Mouse (Mus musculus) kidney, postnatal 25 days (tissue): Measurements from ENCODE around the gene BC024978.

Source experiments
- DNase-seq, 2 experiments: peaks; one replicate each; pipeline ENCODE4 v3.0.0; 2021; ENCODE audit warnings: mixed read lengths in 2 of 2

BC024978 gene

DNA sequence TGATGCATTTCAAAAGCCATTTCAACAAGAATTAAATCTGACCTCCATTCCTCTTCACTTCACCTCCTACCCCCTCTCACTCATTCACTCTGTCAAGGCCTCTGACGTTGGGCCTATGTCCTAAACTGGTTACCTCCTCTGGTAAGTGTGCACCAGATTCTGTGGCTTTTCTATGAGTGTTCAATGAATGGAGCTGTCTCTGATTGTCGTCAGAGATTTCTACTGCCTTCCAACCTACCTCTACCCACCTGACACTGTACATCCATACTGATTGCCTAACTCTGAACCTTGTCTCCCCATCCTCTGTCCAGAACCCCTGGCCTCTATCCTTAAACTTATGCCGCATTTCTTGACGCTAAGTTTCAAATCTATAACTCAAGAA lies 17.6 kb upstream of the BC024978 start:
- DNase-seq, result no peak

DNA sequence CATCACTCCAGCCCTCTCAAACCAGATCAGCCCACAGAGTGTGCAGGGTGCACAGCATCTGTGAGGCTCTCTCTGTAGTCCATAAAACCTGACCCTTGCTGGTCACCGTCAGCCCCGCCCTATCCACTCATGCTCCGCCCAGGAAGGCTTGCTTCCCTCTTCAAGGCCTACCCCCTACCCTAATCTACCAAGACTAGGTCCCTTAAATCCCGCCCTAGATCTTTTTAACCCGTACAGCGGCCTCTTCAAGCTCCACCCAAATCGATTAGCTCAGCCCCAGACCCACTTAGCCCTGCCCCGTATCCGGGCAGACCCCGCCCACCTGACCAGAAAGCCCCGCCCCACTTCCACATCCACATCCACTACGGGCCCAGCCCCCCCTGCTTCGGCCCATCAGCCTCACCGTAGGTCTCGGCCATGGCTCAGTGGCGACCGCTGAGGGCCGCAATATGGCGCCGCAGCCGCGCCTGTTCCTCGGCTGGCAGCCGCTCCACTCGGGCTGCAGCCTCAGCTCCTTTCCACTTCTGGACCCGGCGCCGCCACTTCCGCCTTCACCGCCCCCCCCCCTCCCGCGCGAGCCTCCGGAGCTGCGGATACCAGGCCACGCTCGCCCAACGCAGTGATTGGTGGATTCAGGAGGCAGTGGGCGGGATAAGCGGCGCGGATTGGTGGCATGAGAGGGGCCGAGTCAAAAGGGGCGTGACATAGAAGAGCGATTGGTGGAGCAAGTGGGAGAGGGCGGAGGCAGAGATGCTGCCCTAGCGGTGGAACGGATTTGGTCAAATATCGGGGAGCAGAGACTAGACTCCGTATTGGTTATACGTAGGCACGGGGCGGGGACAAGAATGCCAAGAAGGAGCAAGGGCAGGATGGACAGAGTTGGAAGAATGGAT lies 17.0 kb upstream of the BC024978 start, which contains the start of gene Rab4b:
Rab4b (minus strand) TSS at position 573 of the 893 bp plus-strand sequence.
- peak; percentile 100 for DNase-seq

DNA sequence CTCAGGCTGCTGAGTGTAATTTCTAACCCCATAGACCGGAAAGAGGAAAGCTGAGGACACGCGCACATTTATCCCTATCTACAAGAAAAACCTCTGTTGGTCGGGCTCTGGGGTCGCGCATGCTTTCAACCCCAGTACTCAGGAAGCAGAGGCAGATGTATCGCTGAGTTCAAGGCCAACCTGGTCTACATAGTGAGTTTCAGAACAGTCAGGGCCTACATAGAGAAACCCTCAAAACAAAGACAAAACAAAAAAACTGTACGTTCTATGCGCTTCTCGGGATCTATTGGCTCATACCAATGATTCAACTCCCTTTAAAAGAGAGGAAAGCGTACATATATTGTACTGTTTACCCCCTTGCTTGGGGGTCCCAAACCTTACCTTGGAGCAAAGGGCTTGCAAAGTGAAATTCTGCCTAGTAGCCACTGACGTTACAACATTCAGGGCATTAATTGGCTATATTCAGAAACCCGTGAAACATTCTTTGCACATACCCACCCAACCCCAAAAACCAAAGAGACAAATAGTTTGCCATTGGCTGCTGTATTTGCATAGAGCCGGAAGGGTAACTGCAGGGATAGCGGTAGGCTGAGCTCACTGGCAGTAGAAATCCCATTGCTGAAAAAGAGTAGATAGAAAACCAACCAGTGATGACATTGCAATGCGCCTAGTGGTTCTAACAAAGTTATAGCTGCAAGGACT lies 16.2 kb upstream of the BC024978 start:
- no peak for DNase-seq

DNA sequence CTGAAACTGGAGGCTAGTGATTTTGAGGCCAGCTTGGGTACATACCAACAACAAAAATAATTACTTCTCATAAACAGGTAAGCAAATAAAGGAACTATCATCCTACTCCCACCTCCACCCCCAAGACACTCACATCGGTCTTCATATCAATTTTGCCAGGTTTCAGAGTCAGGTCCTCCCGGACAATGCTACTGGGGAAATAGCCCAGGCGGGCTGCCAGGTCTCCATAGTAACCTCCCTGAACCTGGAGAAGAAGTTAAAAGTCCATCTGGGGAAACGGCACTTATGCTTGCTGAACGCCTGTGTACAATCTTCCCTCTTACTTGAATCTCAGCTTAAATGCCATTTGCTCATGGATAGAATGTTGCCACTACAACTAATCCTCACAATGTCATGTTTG lies 15.5 kb upstream of the BC024978 start:
- DNase-seq, result peak; percentile 93

DNA sequence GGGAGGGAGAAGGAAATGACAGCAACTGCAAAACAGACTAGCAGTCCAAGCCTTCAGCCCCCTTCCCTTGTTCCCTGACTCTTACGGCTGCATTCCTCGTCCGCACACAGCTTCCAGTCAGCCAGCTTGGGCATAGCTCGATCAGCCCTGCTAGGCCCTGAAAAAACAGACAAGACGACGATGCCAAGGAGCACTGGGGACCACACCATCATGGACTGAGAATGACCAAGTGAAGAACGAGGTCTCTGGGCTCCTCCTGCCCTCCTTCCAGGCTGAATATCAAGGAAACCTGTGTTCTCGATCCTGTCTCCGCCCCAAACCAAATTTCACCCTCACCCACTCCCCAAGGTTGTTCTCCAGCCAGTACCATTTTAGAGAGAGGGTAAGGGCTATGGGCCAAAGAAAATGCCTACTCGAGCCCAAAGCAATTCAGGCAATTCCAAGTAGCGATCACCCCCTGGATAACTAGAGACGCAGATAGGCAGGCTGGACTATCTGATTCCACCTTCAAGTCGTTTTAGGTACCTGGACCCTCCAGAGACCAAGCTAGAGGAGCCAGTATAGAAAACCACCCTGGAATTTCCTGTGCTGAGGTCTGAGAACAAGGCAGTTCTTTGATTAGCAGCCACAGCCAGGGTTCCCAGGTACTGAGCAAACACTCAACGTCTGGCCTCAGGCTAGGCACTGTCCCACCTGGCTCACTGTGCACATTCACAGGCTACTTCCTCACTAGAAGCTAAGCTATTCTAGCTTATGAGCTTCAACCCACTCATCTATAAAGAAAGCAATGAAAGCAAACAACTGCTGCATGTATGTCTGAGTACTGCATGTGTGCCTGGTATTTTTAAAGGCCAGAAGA lies 14.5 kb upstream of the BC024978 start, which contains the start of the genes Gm21983 and Mia:
Gm21983 (minus strand) TSS at position 250 of the 859 bp plus-strand sequence.
Mia (minus strand) TSS at position 321 of the 859 bp plus-strand sequence.
- no peak for DNase-seq

DNA sequence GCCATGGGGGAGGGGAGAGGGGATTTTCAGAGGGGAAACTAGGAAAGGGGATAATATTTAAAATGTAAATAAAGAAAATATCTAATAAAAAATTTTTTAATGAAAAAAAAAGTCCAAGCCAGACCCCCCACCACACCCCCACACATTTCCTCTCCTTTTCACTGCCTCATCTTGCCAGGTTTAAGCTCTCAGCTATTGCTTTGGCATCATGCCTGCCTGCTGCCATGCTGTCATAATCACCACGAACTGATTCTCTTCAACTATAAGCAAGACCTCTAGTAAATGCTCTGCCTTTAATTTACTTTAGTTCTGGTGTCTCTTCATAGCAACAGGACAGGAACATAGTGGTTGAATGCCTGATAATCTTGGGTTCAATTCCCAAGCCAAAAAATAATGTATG lies 13.1 kb upstream of the BC024978 start:
- DNase-seq, result no peak

DNA sequence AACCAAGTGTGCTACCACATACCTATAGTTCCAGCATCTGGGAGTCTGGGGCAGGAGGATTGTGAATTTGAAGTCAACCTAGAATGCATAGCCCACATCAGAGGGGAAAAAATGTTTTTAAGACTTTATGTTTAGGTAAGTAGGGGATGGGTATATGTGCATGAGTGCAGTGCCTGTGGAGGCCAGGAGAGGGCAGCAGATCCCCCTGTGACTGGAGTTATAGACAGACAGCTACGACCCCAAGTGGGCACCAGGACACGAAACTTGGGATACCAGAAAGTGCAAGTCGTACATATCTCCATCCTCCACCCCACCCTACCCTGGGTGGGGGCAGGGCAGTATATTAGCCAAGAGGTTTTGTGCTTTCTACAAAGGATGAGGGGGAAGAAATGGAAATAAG lies 10.6 kb upstream of the BC024978 start:
- DNase-seq, result peak; percentile 44 to 47

DNA sequence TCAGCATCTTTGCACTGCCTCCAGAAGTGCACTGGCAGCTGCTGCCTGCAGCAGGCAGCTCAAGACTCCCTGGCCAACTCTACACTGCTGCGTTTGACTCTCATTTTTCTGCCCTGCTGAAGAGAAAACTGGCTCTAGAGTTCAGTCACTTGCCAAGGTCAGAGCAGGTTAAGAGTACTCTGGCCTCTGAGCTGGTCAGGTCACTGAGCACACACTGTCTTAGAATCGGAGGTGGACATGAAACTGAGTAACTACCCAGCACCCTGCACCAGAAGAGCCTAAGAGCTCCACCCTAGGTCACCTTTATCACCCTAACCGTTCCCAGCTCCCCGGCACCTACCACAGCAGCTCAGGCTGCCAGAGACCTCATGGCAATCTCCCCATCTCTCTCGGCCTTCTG lies 9.6 kb upstream of the BC024978 start:
- DNase-seq, result peak in 1 of 2 experiments; percentile 49

DNA sequence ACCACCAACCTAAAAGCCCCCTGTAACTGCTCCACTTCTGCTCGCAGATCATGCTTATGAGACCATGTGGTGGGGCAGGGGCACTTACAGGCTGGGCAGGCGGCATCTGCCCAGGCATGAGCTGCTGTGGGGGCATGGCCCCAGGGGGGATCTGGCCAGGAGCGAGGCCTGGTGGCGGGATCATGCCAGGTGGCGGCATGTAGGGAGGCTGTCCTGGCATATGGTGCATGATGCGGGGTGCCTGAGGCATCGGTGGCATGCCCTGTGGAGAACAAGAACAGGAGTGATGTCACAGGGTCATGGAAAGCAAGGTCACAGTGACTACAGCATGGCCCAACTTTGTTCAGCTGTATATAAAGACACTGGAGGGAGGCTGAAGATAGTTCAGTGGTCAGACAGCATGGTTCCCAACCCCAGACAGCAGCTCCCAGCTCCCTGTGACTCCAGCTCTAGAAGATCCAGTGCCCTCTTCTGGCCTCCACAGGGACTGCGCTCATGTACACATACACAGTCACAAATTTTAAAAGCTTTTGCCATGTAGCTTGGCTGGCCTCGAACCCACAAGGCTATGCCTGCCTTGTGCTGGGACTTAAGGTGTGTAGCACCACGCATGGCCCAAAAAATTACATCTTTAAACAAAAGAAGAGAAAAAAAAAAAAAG lies 6.2 kb upstream of the BC024978 start:
- DNase-seq, result peak in 1 of 2 experiments; percentile 25

DNA sequence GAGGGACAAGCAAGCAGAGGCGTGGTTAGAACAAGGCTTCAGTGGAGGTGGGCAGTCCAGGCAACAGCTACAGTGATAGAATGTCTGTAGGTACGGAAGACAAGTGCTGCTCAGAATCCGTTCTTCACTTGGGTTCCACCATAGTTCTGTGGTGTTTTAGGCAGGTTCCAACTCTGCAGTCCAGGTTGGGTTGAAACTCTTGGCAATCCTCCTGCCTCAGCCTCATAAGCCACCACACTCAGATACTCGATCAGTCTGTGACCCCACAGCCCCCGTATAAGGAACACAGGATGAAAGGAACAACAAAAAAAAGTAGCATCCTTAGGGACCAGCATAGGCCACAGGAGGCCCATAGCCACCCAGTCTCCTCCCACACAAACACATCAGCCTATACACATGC lies 3.1 kb upstream of the BC024978 start:
- DNase-seq, result no peak

DNA sequence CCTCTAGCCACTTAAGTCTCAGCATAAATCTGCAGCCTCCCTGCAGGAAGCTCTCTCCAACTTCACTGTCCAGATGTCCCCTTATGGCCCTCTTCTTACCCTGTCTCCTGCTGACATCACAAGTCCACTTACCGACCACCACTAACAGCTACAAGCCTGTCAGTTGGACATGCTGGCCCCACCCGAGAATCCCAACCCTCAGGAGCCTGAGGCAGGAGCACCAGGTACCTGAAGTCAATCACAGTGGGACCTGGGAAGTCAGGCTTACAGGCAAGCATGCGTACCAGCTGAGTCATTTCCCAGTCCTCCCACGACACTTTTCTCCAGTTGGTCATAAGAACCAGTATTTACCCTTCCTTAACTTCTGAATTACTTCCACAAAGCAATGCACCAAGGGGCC lies 1.9 kb upstream of the BC024978 start:
- DNase-seq, result no peak

DNA sequence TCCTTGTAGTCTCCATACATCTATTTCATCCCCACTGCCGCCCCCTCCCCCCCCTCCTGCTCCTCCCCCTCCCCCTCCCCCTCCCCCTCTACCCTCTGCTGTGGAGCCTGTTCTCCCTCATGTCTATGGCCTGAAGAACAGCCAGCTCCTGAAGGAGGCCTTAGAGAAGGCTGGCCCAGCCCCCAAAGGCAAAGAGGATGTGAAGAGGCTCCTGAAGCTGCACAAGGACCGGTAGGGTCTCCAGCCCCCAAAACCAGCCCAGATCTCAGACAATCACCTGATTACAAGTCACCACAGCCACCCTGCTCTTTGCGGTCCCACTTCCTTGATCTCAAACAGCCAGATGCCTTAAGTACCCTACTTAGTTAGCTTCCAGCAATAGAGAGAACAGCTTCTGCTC lies 1.6 kb downstream of the BC024978 start:
- DNase-seq, result no peak

DNA sequence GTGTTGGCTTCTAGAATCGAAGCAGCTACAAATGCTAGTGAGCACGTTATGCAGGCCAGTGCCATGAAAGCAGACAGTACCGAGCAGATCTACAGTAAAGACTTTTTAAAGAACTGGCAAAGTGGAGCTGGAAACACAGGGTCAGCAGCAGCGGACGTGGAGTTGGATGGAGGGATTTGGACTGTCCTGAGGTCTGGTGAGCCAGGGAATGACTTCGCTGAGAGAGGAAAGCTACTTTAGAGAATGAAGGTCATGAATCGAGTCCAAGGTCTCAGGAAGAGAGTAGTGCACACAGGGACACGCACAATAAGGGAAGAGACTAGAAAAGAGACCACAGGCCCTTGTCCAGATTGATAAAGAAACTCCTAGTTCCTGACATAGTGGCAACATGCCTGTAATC lies 2.1 kb downstream of the BC024978 start:
- no peak for DNase-seq

DNA sequence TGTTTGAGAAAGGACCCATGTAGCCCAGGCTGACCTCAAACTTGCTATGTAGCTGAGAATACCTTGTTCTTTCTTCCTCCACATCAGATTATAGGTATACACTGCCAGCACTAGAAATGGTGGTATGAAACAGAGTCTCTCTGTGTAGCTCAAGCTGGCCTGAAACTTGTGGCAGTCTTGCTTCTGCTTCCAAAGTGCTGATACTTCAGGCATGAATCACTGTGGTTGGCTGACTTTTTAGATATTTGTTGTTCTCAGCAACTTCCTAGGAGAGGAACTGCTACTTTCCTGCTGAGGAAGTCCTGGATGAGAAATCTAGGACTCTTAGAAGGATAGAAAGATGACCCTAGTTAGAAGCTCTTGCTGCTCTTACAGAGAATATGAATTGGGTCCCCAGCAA lies 2.8 kb downstream of the BC024978 start:
- no peak for DNase-seq

DNA sequence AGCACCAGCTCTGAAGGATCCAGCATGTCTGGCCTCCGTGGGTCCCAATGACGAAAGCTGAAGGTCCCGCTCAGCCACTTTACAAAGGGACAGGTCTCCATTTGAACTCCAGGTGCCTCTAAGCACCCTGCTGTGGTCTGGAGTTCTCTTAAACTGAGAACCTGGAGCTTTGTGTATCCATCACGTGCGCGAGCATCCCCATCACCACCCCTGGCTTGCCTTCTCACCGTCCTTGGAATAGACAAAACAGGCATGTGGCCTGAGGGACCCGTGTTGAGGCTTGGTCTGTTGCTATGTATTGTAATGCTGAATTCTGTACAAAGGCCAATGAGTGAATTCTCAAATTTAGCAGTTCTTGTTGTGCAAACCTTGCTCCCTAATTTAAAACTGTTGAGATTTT lies 3.2 kb downstream of the BC024978 start:
- no peak for DNase-seq

DNA sequence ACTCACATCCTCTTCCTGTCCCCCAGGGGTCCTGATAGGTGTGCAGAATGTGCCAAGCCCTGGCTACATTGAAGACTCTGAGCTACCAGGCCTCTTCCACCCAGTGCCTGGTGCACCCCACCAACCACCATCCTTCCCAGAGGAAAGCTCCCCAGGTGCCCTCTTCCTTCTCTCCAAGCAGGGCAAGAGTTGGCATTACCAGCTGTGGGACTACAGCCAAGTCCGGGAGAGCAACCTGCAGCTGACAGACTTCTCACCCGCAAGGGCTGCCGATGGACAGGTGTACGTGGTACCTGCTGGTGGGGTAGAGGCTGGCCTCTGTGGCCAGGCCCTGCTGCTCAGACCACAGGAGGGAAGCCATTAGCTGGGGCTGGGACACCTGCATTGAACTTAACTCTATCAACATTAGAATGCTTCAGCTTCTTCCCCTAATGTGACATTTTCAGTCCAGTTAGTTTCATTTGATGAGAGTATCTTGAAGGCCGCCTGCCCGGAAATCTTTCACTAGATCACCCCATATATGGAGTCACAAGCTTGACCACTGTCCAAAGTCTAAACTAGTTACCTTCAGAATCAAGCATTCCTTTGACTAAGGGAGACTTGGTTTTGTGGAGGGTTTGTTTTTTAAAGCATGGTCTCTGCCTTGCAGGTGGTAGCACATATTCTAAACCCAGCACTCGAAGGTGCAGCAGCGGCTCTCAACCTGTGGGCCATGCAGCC lies 8.3 kb downstream of the BC024978 start:
- DNase-seq, result peak; percentile 51 to 69

DNA sequence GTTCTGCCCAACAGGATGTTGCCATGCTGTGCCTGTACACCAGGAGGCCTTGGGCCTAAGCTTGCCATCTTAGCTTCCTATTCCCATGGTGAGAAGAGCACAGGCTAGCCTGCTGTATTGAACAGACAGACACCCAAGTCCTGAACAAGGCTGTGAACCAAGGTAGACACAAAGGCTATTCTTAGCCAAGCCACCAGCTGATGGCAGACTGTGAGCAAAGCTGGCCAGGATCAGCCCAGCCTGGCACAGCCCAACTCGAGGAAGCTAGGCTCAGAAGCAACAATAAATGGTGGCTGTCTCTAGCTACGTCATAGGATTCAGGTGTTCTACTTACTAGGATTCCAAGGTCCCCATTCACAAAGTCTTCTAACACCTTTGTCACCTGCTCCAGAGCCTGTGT lies 17.0 kb downstream of the BC024978 start:
- DNase-seq, result no peak

DNA sequence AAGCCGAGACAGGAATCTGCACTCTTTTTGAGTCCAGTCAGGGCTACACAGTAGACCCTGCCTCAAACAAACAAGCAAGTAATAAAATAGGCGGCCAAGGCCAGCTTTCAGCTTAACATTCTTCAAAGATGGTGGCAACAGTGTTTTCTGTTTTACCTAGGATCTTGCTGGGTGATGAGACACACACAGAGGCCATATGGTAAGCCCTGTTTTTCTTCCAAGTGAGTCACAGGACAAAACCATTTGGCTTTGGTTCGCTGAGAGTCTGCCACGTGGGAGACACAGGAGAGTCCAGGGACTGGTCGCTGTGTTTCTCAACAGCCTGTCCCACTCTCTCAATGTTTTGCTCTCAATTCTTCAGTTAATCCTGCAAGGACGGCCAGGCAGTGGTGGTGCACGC lies 23.0 kb downstream of the BC024978 start:
- DNase-seq, result no peak

DNA sequence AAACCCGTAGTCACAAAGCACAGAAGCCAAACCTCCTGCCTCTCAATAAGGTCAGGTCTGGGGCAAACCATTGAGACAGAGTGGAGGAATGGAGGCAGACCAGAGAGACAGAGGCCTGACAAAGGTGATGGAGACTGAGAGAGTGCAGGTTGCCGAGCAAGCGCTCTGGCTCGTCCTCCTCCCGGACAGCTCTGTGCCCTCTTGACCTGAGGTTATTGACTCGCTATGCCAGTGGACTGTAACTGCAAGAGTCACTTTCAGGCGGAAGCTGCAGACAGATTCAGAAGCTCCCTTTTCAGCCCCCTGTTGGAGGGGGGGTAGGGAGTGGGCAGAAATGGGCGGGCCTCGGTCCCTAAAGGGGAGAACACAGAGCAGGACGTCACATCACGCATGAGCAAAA lies 24.4 kb downstream of the BC024978 start:
- DNase-seq, result no peak

DNA sequence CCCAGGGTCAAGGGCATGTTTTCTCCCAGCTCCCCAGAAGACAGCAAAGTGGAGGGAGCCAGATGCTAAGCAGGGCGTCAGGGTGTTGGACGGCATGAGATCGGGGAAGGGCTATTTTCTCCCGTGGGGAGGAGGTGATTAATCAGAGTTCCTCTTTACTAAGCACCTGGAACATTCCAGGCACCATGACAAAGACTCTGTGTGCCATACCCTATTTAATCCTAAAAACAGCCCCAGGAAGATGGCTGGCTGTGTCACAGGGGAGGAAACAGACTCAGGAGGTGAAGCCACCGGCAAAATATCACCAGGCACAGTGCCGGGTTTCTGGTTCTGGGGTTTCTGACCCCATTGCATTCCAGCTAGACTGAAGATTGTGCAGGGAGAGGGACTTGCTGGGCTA lies 26.4 kb downstream of the BC024978 start:
- DNase-seq, result no peak

DNA sequence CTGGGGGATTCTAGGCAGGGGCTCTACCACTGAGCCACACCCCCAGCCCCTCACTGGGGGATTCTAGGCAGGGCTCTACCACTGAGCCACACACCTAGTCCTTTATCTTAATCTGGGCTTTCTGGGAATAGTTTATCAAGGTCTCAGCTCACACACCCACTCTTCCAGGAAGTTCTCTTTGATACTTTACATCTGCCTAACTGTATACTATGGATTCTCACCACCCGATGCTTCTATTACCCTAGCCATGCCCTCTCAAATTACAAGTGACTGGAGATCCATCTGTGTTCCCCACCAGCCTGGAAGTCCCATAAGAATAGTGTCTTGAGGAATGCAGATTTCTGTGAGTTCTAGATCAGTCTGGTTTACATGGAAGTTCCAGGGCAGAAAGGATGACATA lies 27.0 kb downstream of the BC024978 start:
- no peak for DNase-seq
